In the genomic region with DNA sequence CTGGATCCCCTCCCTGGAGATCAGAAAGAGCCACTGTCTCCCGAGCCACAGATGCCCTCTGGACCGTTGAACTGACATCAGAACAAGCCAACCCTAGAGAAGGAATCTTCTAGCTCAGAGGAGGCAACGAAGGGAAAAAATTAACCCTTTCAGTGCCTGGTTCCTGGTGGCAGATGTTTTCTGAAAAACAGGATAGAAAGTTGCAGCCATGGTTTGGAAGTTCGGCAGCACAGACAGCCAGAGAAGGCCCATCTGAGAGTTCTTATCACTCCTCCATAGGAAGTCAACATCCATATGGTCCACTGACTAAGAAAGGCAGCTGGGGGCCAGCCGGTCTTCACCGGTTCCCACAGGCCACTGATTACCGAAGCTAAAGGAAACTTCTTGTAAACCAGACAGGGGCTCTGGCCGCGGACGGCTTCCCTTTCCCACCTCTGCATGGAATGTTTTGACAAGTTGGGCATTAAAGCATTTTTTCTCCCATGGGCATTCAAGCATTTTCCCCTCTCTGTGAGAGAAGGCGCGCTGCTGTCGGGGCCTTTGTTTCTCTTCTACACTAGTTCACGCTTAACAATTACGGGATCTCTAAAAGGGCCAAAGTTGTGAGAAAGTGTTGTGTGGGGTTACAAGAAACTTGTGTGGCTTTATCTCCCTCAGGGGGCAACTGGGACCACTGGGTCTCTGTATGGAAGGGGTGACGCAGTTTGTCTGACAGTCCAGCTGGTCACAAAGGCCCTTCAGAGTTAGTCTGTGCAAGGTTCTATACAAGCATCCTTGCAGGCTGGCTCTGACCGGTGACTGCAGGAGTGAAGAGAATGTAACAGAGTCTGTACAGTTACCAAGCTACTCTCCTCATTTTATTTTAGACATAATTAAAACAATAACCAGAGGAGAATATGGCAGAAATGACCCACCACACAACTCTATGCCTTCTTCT, we compare ENCODE assay signal across 10 mouse cellular contexts. TPM values are rescaled to one million over a fixed set of nuclear protein-coding genes. Genes with fewer than 3 reads are reported as not detected.
A peak's percentile ranks its signal among the peaks of the same experiment; 100 is the strongest.
DNase-seq lines count a peak whose midpoint lies in the region; ATAC-seq and TF ChIP-seq lines count a peak whose summit lies in the region.
"Had no signal": no experiment of that assay in that cellular context is flagged by ENCODE, and none has a peak within 500 bp of the region (broad histone marks: within the 10 kb centered on the region; RNA-seq: fewer than 3 reads in every experiment).

No protein-coding gene starts in this region.

- no peak for TF ChIP-seq POLR2A in embryonic fibroblast, embryonic 13.5 days (IDR thresholded peaks at IDR 0.05; ENCODE audit: low read depth, low read length)

- no peak overlapping the region for H3K9ac ChIP-seq in midbrain, embryonic 13.5 days (replicated peaks)
- H3K9ac ChIP-seq in liver, postnatal 0 days (replicated peaks) = no peak overlapping the region
- H3K9ac ChIP-seq: liver, embryonic 15.5 days had no signal

- H3K4me2 ChIP-seq in midbrain, embryonic 13.5 days (replicated peaks) = 0 out of 2 replicates have a peak overlapping the region, but pooled peaks have one; percentile 7
- no peak overlapping the region for H3K4me2 ChIP-seq in liver, postnatal 0 days (ENCODE audit: low read depth, low read length)
- H3K4me2 ChIP-seq: liver, embryonic 15.5 days had no signal

- no peak for TF ChIP-seq CTCF in embryonic fibroblast, embryonic 13.5 days (IDR thresholded peaks at IDR 0.05; ENCODE audit: borderline replicate concordance, insufficient read depth, low read length)
- no peak for TF ChIP-seq CTCF in liver, postnatal 0 days (IDR thresholded peaks at IDR 0.05; ENCODE audit: low read depth)

- DNase-seq in embryo, embryonic 11 days = peak; percentile 78
- DNase-seq in kidney, adult 11 months = peak; percentile 44
- no peak for DNase-seq in liver, postnatal 0 days
- no peak for DNase-seq in natural killer cell, adult 2 months (ENCODE audit: low spot score in 2 of 2)
- DNase-seq in right cerebral cortex, postnatal 4 days = no peak
- no peak for DNase-seq in adrenal gland, adult 18-20 months (ENCODE audit: low spot score in 2 of 2)

- H3K4me1 ChIP-seq in embryonic fibroblast, embryonic 13.5 days (ENCODE audit: control insufficient read depth, insufficient read depth, low read length) = peaks cover 22% of the 10 kb centered on the region
- peaks cover 30% of the 10 kb centered on the region for H3K4me1 ChIP-seq in midbrain, embryonic 13.5 days (replicated peaks)
- no peaks in the 10 kb centered on the region for H3K4me1 ChIP-seq in liver, postnatal 0 days (ENCODE audit: insufficient read depth)
- H3K4me1 ChIP-seq: liver, embryonic 15.5 days had no signal

- no peaks in the 10 kb centered on the region for H3K27me3 ChIP-seq in midbrain, embryonic 13.5 days
- no peaks in the 10 kb centered on the region for H3K27me3 ChIP-seq in liver, postnatal 0 days (ENCODE audit: insufficient read depth, low read length)
- H3K27me3 ChIP-seq: liver, embryonic 15.5 days had no signal

- 8% methylated on average over 17 of the region's 17 CpGs for WGBS in midbrain, embryonic 13.5 days
- 48% methylated on average over 17 of the region's 17 CpGs for WGBS in liver, postnatal 0 days (ENCODE audit: insufficient replicate concordance)

- no peaks in the 10 kb centered on the region for H3K9me3 ChIP-seq in midbrain, embryonic 13.5 days
- no peaks in the 10 kb centered on the region for H3K9me3 ChIP-seq in liver, postnatal 0 days (ENCODE audit: low read length)
- H3K9me3 ChIP-seq: liver, embryonic 15.5 days had no signal

- no peak for TF ChIP-seq EP300 in liver, postnatal 0 days (IDR thresholded peaks at IDR 0.05; ENCODE audit: low read depth)

- no peaks in the 10 kb centered on the region for H3K36me3 ChIP-seq in midbrain, embryonic 13.5 days
- no peaks in the 10 kb centered on the region for H3K36me3 ChIP-seq in liver, postnatal 0 days (replicated peaks; ENCODE audit: insufficient read depth, low read length)
- H3K36me3 ChIP-seq: liver, embryonic 15.5 days had no signal

- H3K27ac ChIP-seq in embryonic fibroblast, embryonic 13.5 days (ENCODE audit: insufficient read depth, low read length) = peak overlapping the region; percentile 45
- H3K27ac ChIP-seq in midbrain, embryonic 13.5 days = peak overlapping the region; percentile 52; the same call in 1 of the 2 replicates
- H3K27ac ChIP-seq in liver, postnatal 0 days (ENCODE audit: low read depth) = no peak overlapping the region
- H3K27ac ChIP-seq: liver, embryonic 15.5 days had no signal

- no peak overlapping the region for H3K4me3 ChIP-seq in embryonic fibroblast, embryonic 13.5 days (ENCODE audit: insufficient read depth, low read length)
- H3K4me3 ChIP-seq in midbrain, embryonic 13.5 days (replicated peaks) = no peak overlapping the region
- H3K4me3 ChIP-seq in liver, postnatal 0 days (ENCODE audit: low read depth, low read length) = no peak overlapping the region
- H3K4me3 ChIP-seq: erythroblast, embryonic 14.5 days; liver, embryonic 15.5 days had no signal

- ATAC-seq in midbrain, embryonic 13.5 days = peak; percentile 56; the same call in 1 of the 2 replicates
- ATAC-seq in liver, postnatal 0 days = no peak

RNA-seq across cellular contexts. Expression of a gene that starts 49.9 kb away (rescaled TPM):
- 757 and 1,094 TPM in 2 replicates for polyA plus RNA-seq in embryonic fibroblast, embryonic 13.5 days (2011; ENCODE audit: insufficient read length, low read depth, missing spikeins)
- 61.4 and 83.4 TPM in 2 replicates for polyA plus RNA-seq in midbrain, embryonic 13.5 days (2015; fragmentation: Nextera tagmentation; extraction: Ambion mirVana)
- polyA plus RNA-seq in liver, postnatal 0 days (2015; fragmentation: Nextera tagmentation; extraction: Ambion mirVana) = 15.8 and 22.6 TPM in 2 replicates
- 100 to 1,000 TPM; 250 to 364 TPM for total RNA-seq in adrenal gland, adult 18-20 months (2021)

RNA-seq across cellular contexts. Expression of a gene that starts 49.9 kb away (rescaled TPM):
- 282 and 415 TPM in 2 replicates for polyA plus RNA-seq in embryonic fibroblast, embryonic 13.5 days (2011; ENCODE audit: insufficient read length, low read depth, missing spikeins)
- polyA plus RNA-seq in midbrain, embryonic 13.5 days (2015; fragmentation: Nextera tagmentation; extraction: Ambion mirVana) = 28.6 and 39.1 TPM in 2 replicates
- polyA plus RNA-seq in liver, postnatal 0 days (2015; fragmentation: Nextera tagmentation; extraction: Ambion mirVana) = 8.0 and 9.7 TPM in 2 replicates
- 100 to 1,000 TPM; 131 to 150 TPM for total RNA-seq in adrenal gland, adult 18-20 months (2021)

Comparison
In these comparisons a context has a peak if more than half of its experiments do, and no peak if none do; other contexts are left out.
1. DNase-seq: peak in embryo, embryonic 11 days (single experiment) and kidney, adult 11 months (single experiment); none in liver, postnatal 0 days (single experiment), natural killer cell, adult 2 months (0 of 2), right cerebral cortex, postnatal 4 days (single experiment) and adrenal gland, adult 18-20 months (0 of 2).